Mouse (Mus musculus) spleen, adult 2 months (tissue): ENCODE measurements around the gene Aldh1a3.

Source experiments
- CTCF ChIP-seq: fragments of 200-500 bp; IDR thresholded peaks from 2 replicates; pipeline ENCODE4 v1.5.1; 2011; ENCODE audit warnings: mild to moderate bottlenecking, inconsistent platforms; ENCODE audit not compliant: insufficient read depth, insufficient read length, insufficient replicate concordance; ENCODE audit errors: extremely low read depth
- POLR2A ChIP-seq: fragments of 200-500 bp; IDR thresholded peaks from 2 replicates; pipeline ENCODE4 v1.6.1; 2011; ENCODE audit warnings: low read depth, low read length, inconsistent platforms

DNA sequence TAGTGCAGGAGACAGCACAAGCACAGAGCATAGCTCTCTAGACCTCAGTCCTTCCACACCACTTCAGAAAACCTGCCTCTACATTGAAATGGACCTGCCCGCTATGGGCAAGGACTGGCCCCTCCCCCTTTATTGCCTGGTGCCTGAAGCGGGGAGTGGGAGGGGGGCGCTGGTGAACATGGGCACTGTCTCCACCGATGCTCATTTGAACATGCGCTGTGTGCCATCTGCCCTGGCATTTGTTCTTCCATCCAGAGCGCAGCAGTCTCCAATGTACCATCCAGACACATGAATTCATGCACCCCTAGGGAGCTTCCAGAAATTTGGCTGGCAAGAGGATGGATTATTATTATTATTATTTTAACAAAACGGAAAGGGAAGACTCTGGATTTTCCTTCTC lies 14.2 kb downstream of the Aldh1a3 start:
- TF ChIP-seq CTCF = no peak
- TF ChIP-seq POLR2A = no peak
